Mouse (Mus musculus) erythroblast, embryonic 14.5 days (primary cell): ENCODE data around the gene Mta1.

ENCODE experiments used
- GATA1 ChIP-seq: IDR thresholded peaks from 2 replicates; pipeline ENCODE4 v1.6.1; 2012; ENCODE audit warnings: low read length, inconsistent platforms, mixed read lengths
- TAL1 ChIP-seq: IDR thresholded peaks from 3 replicates; pipeline ENCODE4 v1.6.1; 2012; ENCODE audit warnings: low read length, inconsistent platforms, mixed read lengths

GRCm38 (mm10) chr12:113157002-113157401, 58.9 kb downstream of the Mta1 start:
- TF ChIP-seq GATA1 (no peak), TAL1 (no peak)
